Mouse (Mus musculus): ENCODE measurements around the gene Slc6a6. TPM values are rescaled to one million over a fixed set of nuclear protein-coding genes. Genes with fewer than 3 reads are reported as not detected.

Slc6a6 gene
- total and polyA plus RNA-seq, 3 experiments, result 28.4 to 56.0 (median 31.3) TPM

- dilution Hi-C loops (cut with MboI; ENCODE audit: extremely low pct_ligation_motif_present, extremely low pct_unique_long_range_greater_than_20kb, low sequenced_read_pairs), result no loop called here
- H3K36me3 ChIP-seq (replicated peaks in 1 of 2; ENCODE audit: control insufficient read depth in 1 of 2, insufficient read depth in 1 of 2, low read length in 1 of 2), result peaks cover 21 to 100% of the 10 kb centered on the region in 2 experiments
- no peak overlapping the region for H3K4me2 ChIP-seq (ENCODE audit: insufficient read depth, low read depth, poor library complexity, severe bottlenecking)
Measured at GRCm38 (mm10) chr6:91728939-91729619, 45.2 kb downstream of the Slc6a6 start.

GRCm38 (mm10) chr6:91729677-91730127, 45.8 kb downstream of the Slc6a6 start:
- no peaks in the 10 kb centered on the region for H3K9me3 ChIP-seq (replicated peaks; ENCODE audit: low read length)
- no peak overlapping the region for H3K9ac ChIP-seq (ENCODE audit: insufficient read depth, low read depth)
- no peaks in the 10 kb centered on the region for H3K79me2 ChIP-seq (replicated peaks; ENCODE audit: control insufficient read depth, extremely low read depth, insufficient read depth, poor library complexity, severe bottlenecking)
- no peak for TF ChIP-seq ZMIZ1 (IDR thresholded peaks at IDR 0.05; ENCODE audit: low read depth, low read length)
- no peak for TF ChIP-seq POLR2A (IDR thresholded peaks at IDR 0.05; ENCODE audit: low read depth, low read length)
- no peak for TF ChIP-seq ZNF384 (IDR thresholded peaks at IDR 0.05; ENCODE audit: low read depth, low read length)
- TF ChIP-seq IRF4 (IDR thresholded peaks at IDR 0.05; ENCODE audit: low read depth, low read length), result no peak
- TF ChIP-seq ZKSCAN1 (IDR thresholded peaks at IDR 0.05; ENCODE audit: borderline replicate concordance, low read depth, low read length), result no peak
- TF ChIP-seq JUN (IDR thresholded peaks at IDR 0.05; ENCODE audit: insufficient read depth, low read depth, low read length), result no peak
- TF ChIP-seq MAFK (IDR thresholded peaks at IDR 0.05; ENCODE audit: insufficient replicate concordance, low read length), result no peak
- TF ChIP-seq ETS1 (conservative IDR thresholded peaks at IDR 0.05; ENCODE audit: low read depth, low read length), result no peak
- no peak for TF ChIP-seq NRF1 (IDR thresholded peaks at IDR 0.05; ENCODE audit: low read depth, low read length)
- no peak for TF ChIP-seq RCOR1 (conservative IDR thresholded peaks at IDR 0.05; ENCODE audit: low read depth, low read length)
- TF ChIP-seq CTCF (conservative IDR thresholded peaks at IDR 0.05 in 1 of 2, IDR thresholded peaks at IDR 0.05 in 1 of 2; ENCODE audit: low read depth in 2 of 2, low read length in 2 of 2), result no peak
- TF ChIP-seq NELFE (IDR thresholded peaks at IDR 0.05; ENCODE audit: low read depth, low read length), result no peak
- TF ChIP-seq ELF1 (IDR thresholded peaks at IDR 0.05; ENCODE audit: low read depth, low read length), result no peak
- no peak for DNase-seq (ENCODE audit: extremely low read depth)
- peaks cover 15 to 100% of the 10 kb centered on the region in 2 experiments for H3K36me3 ChIP-seq (replicated peaks in 1 of 2; ENCODE audit: control insufficient read depth in 1 of 2, insufficient read depth in 1 of 2, low read length in 1 of 2)
- peaks cover 4 to 20% of the 10 kb centered on the region in 2 experiments; a peak in 2 of 4 replicates for H3K4me1 ChIP-seq (ENCODE audit: control insufficient read depth in 1 of 2, insufficient read depth in 2 of 2)
- in situ Hi-C loops (cut with MboI; ENCODE audit: low pct_ligation_motif_present, low pct_unique_long_range_greater_than_20kb, low sequenced_read_pairs), result no loop called here
- H3K4me2 ChIP-seq (ENCODE audit: insufficient read depth, low read depth, poor library complexity, severe bottlenecking), result no peak overlapping the region
- no peak overlapping the region for H3K27ac ChIP-seq (ENCODE audit: insufficient read depth, low read depth)
- dilution Hi-C loops (cut with MboI; ENCODE audit: extremely low pct_ligation_motif_present, extremely low pct_unique_long_range_greater_than_20kb, low sequenced_read_pairs), result no loop called here
- no peak overlapping the region for H3K4me3 ChIP-seq (replicated peaks in 1 of 3; ENCODE audit: low read depth in 2 of 3, low read length in 2 of 3, poor library complexity in 1 of 3)
- no peaks in the 10 kb centered on the region for H3K27me3 ChIP-seq (replicated peaks)

More at GRCm38 (mm10) chr6:91728939-91729619, 45.2 kb downstream of the Slc6a6 start:
- H3K9me3 ChIP-seq (replicated peaks; ENCODE audit: low read length), result no peaks in the 10 kb centered on the region
- no peak overlapping the region for H3K4me3 ChIP-seq (replicated peaks in 1 of 3; ENCODE audit: low read depth in 2 of 3, low read length in 2 of 3, poor library complexity in 1 of 3)
- TF ChIP-seq USF2 (conservative IDR thresholded peaks at IDR 0.05; ENCODE audit: low read depth, low read length) (no peak), ZNF384 (IDR thresholded peaks at IDR 0.05; ENCODE audit: low read depth, low read length) (no peak), KAT2A (IDR thresholded peaks at IDR 0.05; ENCODE audit: insufficient replicate concordance, low read length) (no peak), BHLHE40 (IDR thresholded peaks at IDR 0.05; ENCODE audit: low read depth, low read length) (no peak)
- H3K4me1 ChIP-seq (ENCODE audit: control insufficient read depth in 1 of 2, insufficient read depth in 2 of 2), result peaks cover 4 to 20% of the 10 kb centered on the region in 2 experiments; a peak in 2 of 4 replicates
- H3K79me2 ChIP-seq (replicated peaks; ENCODE audit: control insufficient read depth, extremely low read depth, insufficient read depth, poor library complexity, severe bottlenecking), result no peaks in the 10 kb centered on the region
- DNase-seq (ENCODE audit: extremely low read depth), result no peak
- H3K27ac ChIP-seq (ENCODE audit: insufficient read depth, low read depth), result no peak overlapping the region
- H3K27me3 ChIP-seq (replicated peaks), result no peaks in the 10 kb centered on the region
- in situ Hi-C loops (cut with MboI; ENCODE audit: low pct_ligation_motif_present, low pct_unique_long_range_greater_than_20kb, low sequenced_read_pairs), result no loop called here
- H3K9ac ChIP-seq (ENCODE audit: insufficient read depth, low read depth), result no peak overlapping the region
